Comparison of ENCODE assay signal across 12 mouse cellular contexts in the genomic region with DNA sequence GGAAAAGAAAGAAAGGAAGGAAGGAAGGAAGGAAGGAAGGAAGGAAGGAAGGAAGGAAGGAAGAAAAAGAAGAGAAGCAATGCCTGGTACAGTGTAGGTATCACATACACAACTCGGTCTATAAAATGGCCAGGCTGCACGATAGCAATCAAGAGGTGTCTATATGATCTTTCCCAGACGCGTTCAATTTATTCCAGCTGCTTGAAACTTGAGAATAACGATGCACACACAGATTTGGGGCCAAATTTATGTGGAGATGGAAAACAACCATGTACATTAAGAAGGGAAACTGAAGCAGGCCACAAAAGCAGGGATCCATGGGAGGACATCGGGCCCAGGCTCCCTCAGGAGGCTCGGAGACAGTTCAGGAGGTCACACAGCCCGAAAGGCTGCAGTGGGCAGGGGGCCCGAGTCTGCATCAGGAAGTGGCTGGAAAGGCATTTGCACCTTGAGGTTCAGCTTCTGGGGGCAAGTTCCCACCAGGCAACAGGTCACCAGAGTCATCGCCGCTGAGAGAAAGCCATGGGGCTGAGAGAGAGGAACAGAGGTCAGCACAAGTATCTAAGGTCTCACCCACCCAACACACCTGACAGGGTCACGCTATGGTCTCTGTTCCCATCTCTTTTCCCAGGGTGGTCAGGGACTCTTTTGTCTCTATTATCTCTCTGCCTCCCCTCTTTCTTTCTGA. TPM values are rescaled to one million over a fixed set of nuclear protein-coding genes. Genes with fewer than 3 reads are reported as not detected.
DNase-seq lines count a peak whose midpoint lies in the region; ATAC-seq and TF ChIP-seq lines count a peak whose summit lies in the region.
"Had no signal": no experiment of that assay in that cellular context is flagged by ENCODE, and none has a peak within 500 bp of the region (broad histone marks: within the 10 kb centered on the region; RNA-seq: fewer than 3 reads in every experiment).

No protein-coding gene starts in this region.

- no peaks in the 10 kb centered on the region for H3K9me3 ChIP-seq in kidney, embryonic 14.5 days (ENCODE audit: control insufficient read depth, low read length)
- H3K9me3 ChIP-seq in ES-E14 (ENCODE audit: control insufficient read depth, insufficient read depth, low read depth, low read length) = no peaks in the 10 kb centered on the region
- H3K9me3 ChIP-seq in intestine, embryonic 16.5 days (ENCODE audit: control insufficient read depth, low read length) = no peaks in the 10 kb centered on the region

- ATAC-seq in kidney, embryonic 14.5 days (ENCODE audit: low FRiP score, low TSS enrichment) = no peak
- ATAC-seq in intestine, embryonic 16.5 days = no peak
- ATAC-seq: Patski had no signal

- in situ Hi-C loops in ES-E14 (cut with MboI; ENCODE audit: low sequenced_read_pairs in 2 of 2, unreplicated experiment in 2 of 2) = no loop called here

- H3K27me3 ChIP-seq in kidney, embryonic 14.5 days (ENCODE audit: control insufficient read depth, insufficient read depth, low read length) = no peaks in the 10 kb centered on the region
- no peaks in the 10 kb centered on the region for H3K27me3 ChIP-seq in intestine, embryonic 16.5 days (replicated peaks; ENCODE audit: control insufficient read depth, insufficient read depth, low read length)
- H3K27me3 ChIP-seq: Patski had no signal

- 33% methylated on average over 12 of the region's 12 CpGs for WGBS in kidney, embryonic 14.5 days
- WGBS in intestine, embryonic 16.5 days = 52% methylated on average over 12 of the region's 12 CpGs

- H3K4me2 ChIP-seq in kidney, embryonic 14.5 days (replicated peaks; ENCODE audit: low read depth, low read length) = peak overlapping the region; percentile 3; the same call in 1 of the 2 replicates
- H3K4me2 ChIP-seq in intestine, embryonic 16.5 days (ENCODE audit: low read depth, low read length) = no peak overlapping the region

- H3K4me1 ChIP-seq in kidney, embryonic 14.5 days (ENCODE audit: control insufficient read depth, insufficient read depth, low read length) = peaks cover 27% of the 10 kb centered on the region; the same call in 1 of the 2 replicates
- peaks cover 4 to 29% of the 10 kb centered on the region in 2 experiments; a peak in 2 of 4 replicates for H3K4me1 ChIP-seq in ES-E14 (ENCODE audit: control insufficient read depth in 2 of 2, insufficient read depth in 2 of 2, low read length in 2 of 2, poor library complexity in 1 of 2)
- H3K4me1 ChIP-seq in intestine, embryonic 16.5 days (ENCODE audit: control insufficient read depth, insufficient read depth, low read length) = peaks cover 18% of the 10 kb centered on the region

- no peak overlapping the region for H3K4me3 ChIP-seq in kidney, embryonic 14.5 days (ENCODE audit: low read length)
- H3K4me3 ChIP-seq in ES-E14 (ENCODE audit: insufficient read depth in 1 of 2, low read depth in 1 of 2, low read length in 2 of 2, poor library complexity in 1 of 2, severe bottlenecking in 1 of 2) = no peak overlapping the region
- H3K4me3 ChIP-seq in intestine, embryonic 16.5 days (ENCODE audit: low read length) = no peak overlapping the region

- DNase-seq in adrenal gland, postnatal 14 days = peak; percentile 5
- DNase-seq in adrenal gland, postnatal 4 days (ENCODE audit: low spot score in 2 of 2) = no peak
- no peak for DNase-seq in kidney, postnatal 25 days
- DNase-seq in ES-E14 (ENCODE audit: low read depth, low spot score) = no peak
- DNase-seq in spleen, postnatal 14 days (ENCODE audit: low spot score in 2 of 2) = no peak
- no peak for DNase-seq in thymus, postnatal 36 days
- DNase-seq: adrenal gland, postnatal 36 days; cerebellum, adult 9-11 months had no signal

- no peak overlapping the region for H3K9ac ChIP-seq in kidney, embryonic 14.5 days (ENCODE audit: low read depth, low read length)
- H3K9ac ChIP-seq in ES-E14 (ENCODE audit: insufficient read depth, low read depth, low read length, poor library complexity, severe bottlenecking) = peak overlapping the region; percentile 13; the same call in 1 of the 2 replicates
- H3K9ac ChIP-seq in intestine, embryonic 16.5 days (ENCODE audit: low read depth, low read length) = no peak overlapping the region

- H3K36me3 ChIP-seq in kidney, embryonic 14.5 days (ENCODE audit: control insufficient read depth, insufficient read depth, low read length) = peaks cover 18% of the 10 kb centered on the region
- no peaks in the 10 kb centered on the region for H3K36me3 ChIP-seq in ES-E14 (ENCODE audit: control insufficient read depth, insufficient read depth, low read length, poor library complexity, severe bottlenecking)
- H3K36me3 ChIP-seq in intestine, embryonic 16.5 days (ENCODE audit: control insufficient read depth, insufficient read depth, low read length) = 0 out of 2 replicates have a peak, but pooled peaks cover 4% of the 10 kb centered on the region

- H3K27ac ChIP-seq in kidney, embryonic 14.5 days (ENCODE audit: low read depth, low read length) = peak overlapping the region; percentile 85
- H3K27ac ChIP-seq in ES-E14 (ENCODE audit: insufficient read depth, low read depth, low read length, poor library complexity, severe bottlenecking) = no peak overlapping the region
- H3K27ac ChIP-seq in intestine, embryonic 16.5 days (ENCODE audit: low read length) = peak overlapping the region; percentile 64
- H3K27ac ChIP-seq: liver, embryonic 14.5 days had no signal

TF ChIP-seq in ES-E14, 5 proteins besides CTCF, POLR2A, EP300 and RAD21:
- TF ChIP-seq ZNF384 (IDR thresholded peaks at IDR 0.05; ENCODE audit: low read depth, low read length) (no peak), HCFC1 (IDR thresholded peaks at IDR 0.05; ENCODE audit: borderline replicate concordance, insufficient read depth, low read length) (no peak), ZC3H11A (IDR thresholded peaks at IDR 0.05; ENCODE audit: borderline replicate concordance, low read depth, low read length) (no peak), MAFK (IDR thresholded peaks at IDR 0.05; ENCODE audit: insufficient read depth, low read depth, low read length) (no peak), CHD2 (IDR thresholded peaks at IDR 0.05; ENCODE audit: low read depth, low read length) (no peak)
TF ChIP-seq in ES-E14: peak in this region for 0.

RNA-seq across cellular contexts. Expression of a gene that starts 1.0 kb away (rescaled TPM):
- total RNA-seq in adrenal gland, postnatal 14 days (2021) = 38.2 and 39.1 TPM in 2 replicates
- total RNA-seq in adrenal gland, postnatal 4 days (2021) = 10 to 100 TPM; 77.0 to 81.8 TPM
- polyA plus RNA-seq in kidney, embryonic 14.5 days (2014; fragmentation: Nextera tagmentation; extraction: Ambion mirVana) = 301 and 308 TPM in 2 replicates
- 137 and 207 TPM in 2 replicates for total RNA-seq in ES-E14 (2012; rRNA removed)
- 237 and 260 TPM in 2 replicates for polyA plus RNA-seq in intestine, embryonic 16.5 days (2015; fragmentation: Nextera tagmentation; extraction: Ambion mirVana)

RNA-seq across cellular contexts. Expression of a gene that starts 10.7 kb away (rescaled TPM):
- 138 and 152 TPM in 2 replicates for total RNA-seq in adrenal gland, postnatal 14 days (2021)
- 100 to 1,000 TPM in 1 of 2 experiments, 10 to 100 TPM in 1; 98.0 to 104 TPM for total RNA-seq in adrenal gland, postnatal 4 days (2021)
- polyA plus RNA-seq in kidney, embryonic 14.5 days (2014; fragmentation: Nextera tagmentation; extraction: Ambion mirVana) = 48.9 and 67.4 TPM in 2 replicates
- 10.6 and 15.1 TPM in 2 replicates for total RNA-seq in ES-E14 (2012; rRNA removed)
- 334 and 458 TPM in 2 replicates for polyA plus RNA-seq in intestine, embryonic 16.5 days (2015; fragmentation: Nextera tagmentation; extraction: Ambion mirVana)

RNA-seq across cellular contexts. Expression of a gene that starts 30.5 kb away (rescaled TPM):
- total RNA-seq in adrenal gland, postnatal 14 days (2021) = 16.0 and 16.3 TPM in 2 replicates
- 10 to 100 TPM; 17.9 to 18.6 TPM for total RNA-seq in adrenal gland, postnatal 4 days (2021)
- 27.0 and 27.3 TPM in 2 replicates for polyA plus RNA-seq in kidney, embryonic 14.5 days (2014; fragmentation: Nextera tagmentation; extraction: Ambion mirVana)
- total RNA-seq in ES-E14 (2012; rRNA removed) = 9.8 and 11.4 TPM in 2 replicates
- polyA plus RNA-seq in intestine, embryonic 16.5 days (2015; fragmentation: Nextera tagmentation; extraction: Ambion mirVana) = 38.3 and 40.4 TPM in 2 replicates

RNA-seq across cellular contexts. Expression of a gene that starts 30.7 kb away (rescaled TPM):
- total RNA-seq in adrenal gland, postnatal 14 days (2021) = 41.6 and 47.5 TPM in 2 replicates
- 10 to 100 TPM; 61.1 to 71.2 TPM for total RNA-seq in adrenal gland, postnatal 4 days (2021)
- polyA plus RNA-seq in kidney, embryonic 14.5 days (2014; fragmentation: Nextera tagmentation; extraction: Ambion mirVana) = 65.3 and 75.0 TPM in 2 replicates
- 94.2 and 106 TPM in 2 replicates for total RNA-seq in ES-E14 (2012; rRNA removed)
- polyA plus RNA-seq in intestine, embryonic 16.5 days (2015; fragmentation: Nextera tagmentation; extraction: Ambion mirVana) = 54.0 and 56.0 TPM in 2 replicates

RNA-seq across cellular contexts. Expression of a gene that starts 31.3 kb away (rescaled TPM):
- total RNA-seq in adrenal gland, postnatal 14 days (2021) = 1,189 and 1,386 TPM in 2 replicates
- total RNA-seq in adrenal gland, postnatal 4 days (2021) = 1,000 to 10,000 TPM; 1,454 to 1,477 TPM
- polyA plus RNA-seq in kidney, embryonic 14.5 days (2014; fragmentation: Nextera tagmentation; extraction: Ambion mirVana) = 1,882 and 1,923 TPM in 2 replicates
- total RNA-seq in ES-E14 (2012; rRNA removed) = 1,746 and 1,854 TPM in 2 replicates
- 1,613 and 1,701 TPM in 2 replicates for polyA plus RNA-seq in intestine, embryonic 16.5 days (2015; fragmentation: Nextera tagmentation; extraction: Ambion mirVana)
